Mouse (Mus musculus) adrenal gland, postnatal 10 days (tissue): ENCODE results near the gene Dcps. TPM values are rescaled to one million over a fixed set of nuclear protein-coding genes. Genes with fewer than 3 reads are reported as not detected.

Experiments
- DNase-seq: peaks from one replicate; pipeline ENCODE4 v3.0.0; 2021; ENCODE audit warnings: mixed read lengths
- total RNA-seq, 2 experiments: library from RNA; stranded (reverse); gene quantifications; 2 replicates each; pipeline ENCODE4 v1.2.3; 2021

Gene Dcps
- total RNA-seq, 2 experiments from 2014 or later = 25.3 to 29.3 TPM

GRCm38 (mm10) chr9:35135575-35135974 lies 40.3 kb downstream of the Dcps start:
- peak; percentile 50 for DNase-seq

DNA sequence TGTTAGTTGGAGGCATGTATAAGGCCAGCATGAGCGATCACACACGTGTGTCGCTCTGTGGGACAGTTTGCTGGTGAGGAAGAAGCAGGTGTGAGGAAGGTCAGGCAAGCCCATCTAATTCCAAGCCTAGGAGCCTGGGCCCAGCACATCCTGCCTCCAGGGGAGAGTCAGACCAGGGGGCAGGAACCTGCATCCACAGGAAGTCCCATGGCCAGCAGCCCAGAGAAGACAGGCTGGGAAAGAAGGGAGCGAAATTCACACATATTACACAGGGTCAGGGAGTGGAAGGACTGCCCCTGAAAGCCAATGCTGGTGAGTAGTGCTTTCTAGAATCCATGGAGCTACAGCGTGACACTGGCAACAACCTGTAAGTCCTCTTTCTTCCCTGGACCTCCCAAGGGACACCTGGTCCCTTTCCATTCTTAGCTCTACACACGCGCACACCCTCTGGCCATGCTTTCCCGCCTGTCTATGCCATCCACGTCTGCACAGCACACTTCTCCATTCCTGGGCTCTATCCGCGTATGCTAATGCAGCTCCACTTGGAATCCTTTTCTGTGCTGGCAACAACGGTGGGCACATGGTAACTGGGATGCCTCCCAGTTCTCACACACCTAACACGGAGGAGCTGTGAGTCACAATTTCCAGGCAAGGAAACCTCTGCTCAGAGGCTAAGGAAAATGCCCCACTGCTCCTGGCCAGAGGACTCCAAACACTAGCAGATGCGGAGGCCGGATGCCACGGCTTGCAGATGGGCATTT lies 44.0 kb downstream of the Dcps start:
- DNase-seq = no peak

GRCm38 (mm10) chr9:35128995-35129418 lies 46.9 kb downstream of the Dcps start:
- DNase-seq = no peak

DNA sequence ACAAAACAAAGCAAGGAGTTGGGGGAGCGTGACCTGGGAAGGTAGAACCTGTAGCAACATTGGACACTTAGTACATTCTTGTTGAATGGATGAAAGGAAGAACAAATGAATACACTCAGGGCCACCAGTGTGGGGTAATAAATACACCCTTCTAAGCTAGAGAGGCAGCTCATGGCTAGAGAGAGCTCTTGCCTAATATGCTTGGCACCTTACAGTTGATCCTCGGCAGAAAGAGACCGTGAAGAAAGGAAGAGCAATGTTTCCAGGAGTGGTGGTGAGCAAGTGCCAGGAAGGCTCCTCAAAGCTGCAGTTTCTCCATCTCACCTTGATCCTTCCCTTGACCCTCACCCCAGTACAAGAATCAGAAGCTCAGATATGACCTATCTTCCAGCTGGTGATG lies 47.3 kb downstream of the Dcps start:
- DNase-seq = no peak

DNA sequence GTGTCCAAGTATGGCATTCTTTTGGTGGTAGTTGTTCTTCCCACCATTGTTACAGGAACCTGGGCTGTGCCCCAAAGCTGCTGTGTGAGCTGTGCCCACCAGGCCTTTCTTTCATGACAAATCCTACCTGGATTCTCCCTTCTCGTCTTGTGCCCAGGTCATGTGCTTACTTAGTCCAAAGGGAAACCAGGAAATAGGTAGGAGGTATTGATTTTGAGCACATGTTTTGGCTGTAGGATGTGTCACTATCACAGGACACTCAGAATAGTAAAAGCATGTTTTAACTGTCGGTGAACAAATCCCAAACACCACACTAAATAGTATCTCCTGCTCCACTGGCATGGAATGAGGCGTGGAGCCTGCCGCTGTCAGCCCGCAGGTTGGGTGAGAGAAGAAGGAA lies 48.3 kb downstream of the Dcps start:
- DNase-seq = no peak

GRCm38 (mm10) chr9:35127147-35127546 lies 48.7 kb downstream of the Dcps start:
- DNase-seq = peak; percentile 62

- no peak for DNase-seq
Observed at GRCm38 (mm10) chr9:35124678-35124955, 51.2 kb downstream of the Dcps start.

DNA sequence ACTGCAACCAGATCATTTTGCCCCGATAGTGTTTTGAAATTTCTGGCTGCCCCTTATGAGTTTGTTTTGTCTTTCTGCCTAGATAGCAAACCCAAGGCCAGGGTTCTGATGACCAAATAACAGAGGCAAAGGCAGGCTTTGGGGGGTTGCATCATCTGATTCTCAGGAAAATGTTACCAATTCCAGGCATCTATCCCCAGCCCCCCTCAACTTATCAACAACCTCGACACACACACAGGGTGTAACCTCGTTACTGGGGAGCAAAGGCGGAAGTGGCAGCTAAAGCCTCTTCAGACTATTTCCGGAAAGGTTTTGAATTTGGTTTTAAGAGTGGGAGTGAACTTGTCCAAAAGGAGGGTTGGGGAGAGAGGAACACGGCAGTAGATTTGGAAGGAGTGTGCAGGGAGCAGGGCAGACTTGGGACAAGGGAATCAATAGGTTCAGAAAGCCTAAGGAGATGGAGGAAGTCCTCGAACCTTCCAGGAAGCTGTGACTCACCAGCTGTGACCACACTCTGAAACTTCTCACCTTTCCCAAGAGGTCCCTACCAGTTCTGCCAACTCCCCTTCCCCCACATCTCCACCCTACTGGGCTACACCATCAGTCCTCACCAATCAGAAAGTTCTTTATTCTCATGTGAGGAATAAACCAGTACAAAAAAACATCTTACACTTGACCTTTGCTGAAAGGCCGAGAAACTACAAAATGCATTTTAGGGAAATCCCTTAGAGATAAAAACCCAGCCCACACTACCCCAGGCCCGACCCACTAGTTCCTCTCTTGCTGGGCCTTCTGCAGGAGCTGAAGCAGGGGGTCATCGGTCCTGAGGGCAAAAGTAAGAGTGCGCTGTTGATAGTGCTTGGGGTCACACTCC lies 51.8 kb downstream of the Dcps start:
- DNase-seq = peak; percentile 30

GRCm38 (mm10) chr9:35123456-35123803 lies 52.4 kb downstream of the Dcps start:
- DNase-seq = no peak

DNA sequence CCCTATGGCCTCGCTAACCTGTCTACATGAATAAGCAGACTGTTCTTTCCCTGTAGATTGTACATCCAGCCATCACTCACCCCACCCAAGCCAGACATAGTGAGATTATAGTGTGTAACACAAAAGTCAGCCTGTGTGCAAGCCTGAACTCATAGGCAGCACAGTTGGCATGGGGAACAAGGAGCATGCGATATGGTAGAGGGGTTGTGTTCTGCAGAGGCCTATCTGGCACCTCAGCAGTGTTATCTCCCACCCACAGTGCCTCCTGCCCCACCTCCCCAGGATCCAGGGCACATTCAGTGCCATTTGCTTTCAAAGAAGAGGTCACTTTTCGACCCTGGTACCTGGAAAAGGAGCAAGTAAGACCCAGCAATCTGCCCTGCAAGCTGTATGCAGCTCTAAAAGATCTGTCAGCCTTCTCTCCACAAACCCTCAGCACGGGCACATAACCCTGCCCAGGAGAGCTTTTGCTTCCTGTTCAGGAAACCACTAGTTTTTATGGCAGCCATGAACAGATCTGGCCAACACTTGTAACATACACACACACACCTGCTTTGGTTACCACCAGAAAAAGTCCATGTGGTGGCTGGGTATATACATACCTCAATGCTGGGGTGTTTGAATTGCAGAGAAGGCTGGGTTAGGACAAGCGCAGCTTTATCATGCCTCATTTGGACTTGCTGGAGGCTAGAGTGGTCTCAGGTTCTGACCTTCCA lies 53.2 kb downstream of the Dcps start:
- no peak for DNase-seq

- DNase-seq = no peak
Observed at GRCm38 (mm10) chr9:35119168-35119567, 56.7 kb downstream of the Dcps start, which contains the start of gene St3gal4. TSS of gene St3gal4 (minus strand) at chr9:35119268.

DNA sequence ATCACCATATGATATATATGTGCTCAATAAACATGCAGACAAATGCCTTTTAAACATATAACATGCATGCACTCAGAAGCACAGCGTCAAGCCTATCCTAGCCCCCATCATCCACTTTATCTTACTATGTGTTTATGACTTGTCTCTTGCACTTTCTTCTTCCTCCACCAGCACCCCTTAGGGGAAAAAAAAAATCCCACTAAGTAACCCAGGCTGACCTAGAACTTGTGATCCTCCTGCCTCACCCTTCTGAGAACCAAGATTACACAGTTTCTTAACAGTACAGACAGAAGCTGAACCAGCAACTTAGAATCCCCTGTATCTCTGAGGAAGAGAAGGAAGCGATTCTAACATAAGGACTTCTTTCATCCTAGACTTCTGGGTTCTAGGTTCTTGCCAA lies 57.3 kb downstream of the Dcps start:
- DNase-seq = no peak

DNA sequence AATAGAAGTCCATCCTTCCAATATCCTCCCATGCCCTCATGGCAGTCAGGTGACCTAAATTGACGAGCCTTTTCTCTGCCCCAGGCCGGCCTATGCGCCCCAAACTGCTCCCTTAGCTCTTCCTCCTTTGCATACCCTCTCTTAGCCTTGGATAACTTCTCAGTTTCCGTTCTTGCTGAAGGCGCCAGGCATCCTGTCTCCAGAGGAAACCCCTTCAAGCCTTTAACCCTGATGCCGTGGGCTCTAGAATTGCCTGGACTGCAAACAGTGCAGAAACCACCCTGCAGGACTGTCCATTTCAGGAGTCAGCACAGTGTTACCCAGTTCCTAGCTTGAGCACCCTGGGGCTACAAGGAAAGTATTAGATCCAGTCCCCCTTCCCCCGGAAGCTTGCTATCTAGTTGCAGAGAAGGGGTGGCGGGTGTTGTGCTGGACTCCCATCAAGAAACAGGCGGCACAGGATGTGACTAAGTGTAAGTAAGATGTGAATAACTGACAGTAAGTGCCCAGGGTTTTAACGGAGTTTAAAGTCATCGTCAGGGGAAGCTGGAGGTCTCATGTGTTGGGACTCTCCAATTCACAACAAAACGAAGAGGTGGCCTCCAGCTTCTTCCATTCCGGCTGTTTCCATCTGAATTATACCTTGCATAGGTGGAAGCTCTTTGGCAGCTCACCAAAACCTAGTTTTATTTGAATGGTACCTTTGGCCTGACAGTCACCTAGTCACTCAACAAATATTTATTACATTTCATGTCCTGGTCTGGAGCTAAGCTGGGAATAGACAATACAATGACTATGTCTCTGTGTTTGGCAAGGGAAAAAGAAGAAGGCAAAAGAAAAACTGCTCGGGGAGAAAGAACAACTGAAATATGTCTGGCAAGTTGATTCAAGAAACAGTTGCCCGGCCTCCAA lies 58.2 kb downstream of the Dcps start:
- peak; percentile 69 for DNase-seq

DNA sequence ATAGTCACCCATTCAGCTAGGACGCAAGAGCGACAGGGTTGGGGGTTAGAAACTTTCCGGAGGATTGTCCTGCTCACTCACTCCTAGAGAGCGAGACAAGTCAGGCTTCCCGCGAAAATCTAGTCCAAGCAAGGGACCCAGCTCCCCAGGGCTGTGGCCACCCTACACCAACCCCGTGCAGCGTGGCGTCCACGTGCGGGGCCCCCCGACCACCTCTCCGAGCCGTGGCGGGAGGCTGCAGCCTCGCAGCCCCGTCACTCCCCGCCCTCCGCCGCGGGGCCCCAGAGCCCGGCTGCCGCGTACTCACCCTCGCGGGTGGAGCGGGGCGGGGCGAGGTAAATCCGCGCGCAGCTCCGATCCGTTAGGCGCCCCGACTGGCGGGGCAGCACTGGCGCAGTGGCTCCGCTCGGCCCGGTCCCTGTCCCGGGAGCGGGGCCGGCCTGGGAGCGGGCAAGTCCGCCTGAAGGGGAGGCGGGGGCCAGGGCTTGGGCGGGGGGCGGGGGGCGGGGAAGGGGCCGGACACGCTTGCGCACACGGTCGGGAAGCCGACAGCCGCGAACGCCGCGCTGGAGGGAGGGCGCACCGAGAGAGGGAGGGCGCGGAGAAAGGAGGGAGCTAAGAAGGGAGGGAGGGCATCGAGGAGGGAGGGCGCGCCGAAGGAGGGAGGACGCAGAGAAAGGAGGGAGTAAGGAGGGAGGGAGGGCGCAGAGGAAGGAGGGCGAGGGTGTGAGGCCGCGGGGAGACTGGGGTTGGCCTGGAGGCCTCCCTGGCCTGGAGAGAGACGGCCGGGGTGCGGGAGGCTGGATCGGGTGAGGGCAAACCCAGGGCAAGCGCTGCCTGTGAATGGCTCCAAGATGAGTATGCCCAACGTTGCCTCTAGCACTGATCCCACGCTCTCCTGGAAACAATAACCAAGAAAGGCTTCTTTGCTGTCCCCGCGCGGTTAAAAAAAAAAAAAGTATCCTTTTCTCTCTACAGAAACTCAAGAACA lies 59.2 kb downstream of the Dcps start:
- peak; percentile 88 for DNase-seq

DNA sequence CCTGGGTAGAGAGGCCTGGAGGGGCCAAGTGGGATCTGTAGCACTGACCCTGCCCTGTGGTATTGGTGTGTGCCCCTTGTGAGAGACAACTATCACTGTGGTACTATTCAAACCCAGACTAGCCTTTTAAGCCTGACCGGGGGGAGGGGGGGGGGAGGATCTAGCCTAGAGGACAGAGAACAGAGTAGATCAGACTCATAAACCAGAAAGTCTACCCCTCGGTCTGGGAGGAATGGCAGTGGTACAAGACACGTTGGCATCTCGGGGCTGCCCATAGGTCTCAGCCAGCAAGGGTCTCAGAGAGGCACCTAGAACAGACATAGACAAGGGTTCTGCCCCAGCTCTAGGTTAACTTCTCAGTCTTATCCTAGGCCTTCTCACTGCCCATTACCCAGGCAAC lies 60.1 kb downstream of the Dcps start:
- DNase-seq = no peak

- DNase-seq = no peak
Observed at GRCm38 (mm10) chr9:35115299-35115698, 60.6 kb downstream of the Dcps start.

- DNase-seq = no peak
Observed at GRCm38 (mm10) chr9:35114234-35114633, 61.6 kb downstream of the Dcps start.

- DNase-seq = peak; percentile 67
Observed at GRCm38 (mm10) chr9:35111941-35112595, 63.8 kb downstream of the Dcps start.

DNA sequence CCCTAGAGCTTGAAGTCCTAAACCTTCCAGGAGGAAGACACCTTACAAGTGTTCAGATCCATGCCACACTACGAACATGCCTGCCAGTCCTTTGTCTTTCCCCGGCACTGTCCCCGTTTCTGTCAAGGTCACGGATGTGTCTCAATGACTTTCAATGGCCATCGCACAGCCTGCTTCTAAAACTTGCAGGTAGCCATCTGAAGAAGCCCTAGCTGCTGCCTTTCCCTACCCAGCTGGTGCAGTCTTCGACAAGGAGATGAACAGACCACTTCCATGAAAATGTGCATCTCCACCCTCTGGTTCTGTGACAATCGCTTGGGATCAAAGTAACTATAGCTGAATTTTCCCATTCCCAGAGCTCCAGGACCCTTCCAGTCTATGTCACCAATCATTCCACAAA lies 64.4 kb downstream of the Dcps start:
- DNase-seq = peak; percentile 32

DNA sequence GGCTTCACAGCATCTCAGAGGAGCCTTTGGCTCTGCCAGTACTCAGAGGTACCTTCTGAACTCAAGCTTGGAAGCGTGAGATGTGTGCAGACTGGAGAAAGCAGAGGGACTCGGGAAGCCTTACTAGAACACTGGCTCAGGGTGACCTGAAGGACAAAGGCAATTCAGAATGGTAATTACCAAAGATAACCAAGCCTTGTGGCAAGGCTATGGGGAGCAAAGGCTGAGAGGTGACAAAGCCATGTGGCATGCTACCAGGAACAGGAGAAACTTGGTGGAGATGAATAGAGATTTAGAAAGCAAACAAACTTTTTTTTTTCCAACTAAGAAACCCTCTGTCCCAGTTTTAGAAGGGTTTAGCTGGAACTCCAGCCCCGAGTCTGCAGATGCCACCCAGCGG lies 65.3 kb downstream of the Dcps start:
- DNase-seq = peak; percentile 34
